Mouse (Mus musculus): ENCODE data around the gene Lrba. TPM values are rescaled to one million over a fixed set of nuclear protein-coding genes. Genes with fewer than 3 reads are reported as not detected.

Lrba gene
- total RNA-seq (2021): 10 to 100 TPM; 24.1 to 33.4 TPM
- long read RNA-seq, experiment 1, partial matches to known transcripts: 1 of 5 reads
- long read RNA-seq, experiment 1, other reads (novel, unspliced or antisense): 4 of 5 reads
- long read RNA-seq, experiment 2, partial matches to known transcripts: 1 of 2 reads
- long read RNA-seq, experiment 2, other reads (novel, unspliced or antisense): 1 of 2 reads

- DNase-seq: peak; percentile 86
Observed at GRCm38 (mm10) chr3:86224564-86225421, at the start of gene Lrba. Lrba (plus strand) TSS chr3:86224680.

- DNase-seq: no peak
Observed at GRCm38 (mm10) chr3:86179714-86180113, 44.8 kb upstream of the Lrba start.

GRCm38 (mm10) chr3:86181107-86181506, 43.4 kb upstream of the Lrba start:
- no peak for DNase-seq

- no peak for DNase-seq
Observed at GRCm38 (mm10) chr3:86184546-86184945, 39.9 kb upstream of the Lrba start.

GRCm38 (mm10) chr3:86187736-86188389, 36.6 kb upstream of the Lrba start:
- no peak for DNase-seq

- DNase-seq: no peak
Observed at GRCm38 (mm10) chr3:86195981-86196380, 28.5 kb upstream of the Lrba start.

GRCm38 (mm10) chr3:86196471-86196870, 28.0 kb upstream of the Lrba start:
- no peak for DNase-seq

- DNase-seq: peak; percentile 11
Observed at GRCm38 (mm10) chr3:86201645-86202175, 22.8 kb upstream of the Lrba start.

- no peak for DNase-seq
Observed at GRCm38 (mm10) chr3:86202449-86202848, 22.0 kb upstream of the Lrba start.

GRCm38 (mm10) chr3:86204608-86205358, 19.7 kb upstream of the Lrba start:
- DNase-seq: no peak

GRCm38 (mm10) chr3:86206556-86206955, 17.9 kb upstream of the Lrba start:
- no peak for DNase-seq

- no peak for DNase-seq
Observed at GRCm38 (mm10) chr3:86210267-86210939, 14.1 kb upstream of the Lrba start.

GRCm38 (mm10) chr3:86210959-86211358, 13.5 kb upstream of the Lrba start:
- no peak for DNase-seq

GRCm38 (mm10) chr3:86214248-86214647, 10.2 kb upstream of the Lrba start:
- no peak for DNase-seq

- DNase-seq: peak; percentile 92
Observed at GRCm38 (mm10) chr3:86223634-86224313, 706 bp upstream of the Lrba start.

GRCm38 (mm10) chr3:86224314-86224563, 241 bp upstream of the Lrba start:
- DNase-seq: no peak

GRCm38 (mm10) chr3:86231532-86232086, 7.1 kb downstream of the Lrba start:
- no peak for DNase-seq

- no peak for DNase-seq
Observed at GRCm38 (mm10) chr3:86247193-86247592, 22.7 kb downstream of the Lrba start.

GRCm38 (mm10) chr3:86251212-86251611, 26.7 kb downstream of the Lrba start:
- DNase-seq: no peak

GRCm38 (mm10) chr3:86252588-86252987, 28.1 kb downstream of the Lrba start:
- DNase-seq: no peak

- DNase-seq: no peak
Observed at GRCm38 (mm10) chr3:86253071-86253470, 28.6 kb downstream of the Lrba start.

Measured in adrenal gland, postnatal 10 days (tissue).